Mouse (Mus musculus) forebrain, embryonic 15.5 days (tissue): ENCODE data around the gene Myo3b. TPM values are rescaled to one million over a fixed set of nuclear protein-coding genes. Genes with fewer than 3 reads are reported as not detected.

Source experiments
- ATAC-seq: fragments of 200-750 bp; cut with Nextera tagmentation; replicated peaks from 2 replicates; pipeline ENCODE4 v1.8.0; 2017; ENCODE audit warnings: mild to moderate bottlenecking, moderate TSS enrichment, moderate library complexity
- H3K27ac ChIP-seq: fragments of 300-500 bp; sonication (generic); replicated peaks from 2 replicates; pipeline ENCODE4 v1.5.1; 2015; ENCODE audit warnings: mild to moderate bottlenecking, inconsistent platforms
- H3K27me3 ChIP-seq: fragments of 300-500 bp; sonication (generic); 2 replicates; pipeline ENCODE4 v1.6.1; 2015; ENCODE audit warnings: inconsistent platforms
- H3K36me3 ChIP-seq: fragments of 300-500 bp; sonication (generic); 2 replicates; pipeline ENCODE4 v1.6.1; 2015; ENCODE audit warnings: mild to moderate bottlenecking, inconsistent platforms
- H3K4me1 ChIP-seq: fragments of 300-500 bp; sonication (generic); 2 replicates; pipeline ENCODE4 v1.6.1; 2015; ENCODE audit warnings: inconsistent platforms
- H3K4me2 ChIP-seq: fragments of 300-500 bp; sonication (generic); replicated peaks from 2 replicates; pipeline ENCODE4 v1.6.1; 2015; ENCODE audit warnings: mild to moderate bottlenecking, inconsistent platforms
- H3K4me3 ChIP-seq: fragments of 300-500 bp; sonication (generic); 2 replicates; pipeline ENCODE4 v1.5.1; 2015; ENCODE audit warnings: mild to moderate bottlenecking, inconsistent platforms
- H3K9ac ChIP-seq: fragments of 300-500 bp; sonication (generic); replicated peaks from 2 replicates; pipeline ENCODE4 v1.6.1; 2015; ENCODE audit warnings: mild to moderate bottlenecking, inconsistent platforms
- H3K9me3 ChIP-seq: fragments of 300-500 bp; sonication (generic); 2 replicates; pipeline ENCODE4 v1.6.1; 2016; ENCODE audit warnings: inconsistent platforms
- WGBS: fragments of 180-500 bp; shearing (Covaris S2); methylation state at CpG from one replicate; pipeline ENCODE4 v1.1.7; 2015; ENCODE audit warnings: mixed read lengths; 5-methylcytosine and 5-hydroxymethylcytosine counted together
- polyA plus RNA-seq: library from polyadenylated mRNA; unstranded; fragments of >200 nt; fragmentation: Nextera tagmentation; extraction: Ambion mirVana; gene quantifications from 2 replicates; pipeline ENCODE4 v1.2.1, GENCODE M21; 2015

Gene Myo3b
- polyA plus RNA-seq, 1 experiment from 2014 or later = 0.24 TPM

GRCm38 (mm10) chr2:70066338-70067022 is 27.6 kb downstream of the Myo3b start:
- Histone ChIP-seq H3K27ac (no peak overlapping the region), H3K4me3 (no peak overlapping the region), H3K9ac (no peak overlapping the region), H3K27me3 (no peaks in the 10 kb centered on the region), H3K4me2 (no peak overlapping the region), H3K9me3 (no peaks in the 10 kb centered on the region), H3K4me1 (0 out of 2 replicates have a peak, but pooled peaks cover 5% of the 10 kb centered on the region), H3K36me3 (no peaks in the 10 kb centered on the region)
- no peak for ATAC-seq
- WGBS = 37% methylated on average over 6 of the region's 6 CpGs

GRCm38 (mm10) chr2:70069861-70070260 is 30.9 kb downstream of the Myo3b start:
- no peak overlapping the region for H3K4me2 ChIP-seq
- no peaks in the 10 kb centered on the region for H3K27me3 ChIP-seq
- 90% methylated on average over 5 of the region's 5 CpGs for WGBS

GRCm38 (mm10) chr2:70083444-70084020 is 44.6 kb downstream of the Myo3b start:
- Histone ChIP-seq H3K36me3 (no peaks in the 10 kb centered on the region), H3K4me2 (no peak overlapping the region), H3K9me3 (no peaks in the 10 kb centered on the region), H3K27ac (no peak overlapping the region), H3K9ac (no peak overlapping the region), H3K4me3 (no peak overlapping the region), H3K27me3 (no peaks in the 10 kb centered on the region), H3K4me1 (no peaks in the 10 kb centered on the region)
- ATAC-seq = no peak
- 87% methylated on average over 17 of the region's 17 CpGs for WGBS

More at GRCm38 (mm10) chr2:70069861-70070260, 30.9 kb downstream of the Myo3b start:
- H3K4me1 ChIP-seq = 0 out of 2 replicates have a peak, but pooled peaks cover 5% of the 10 kb centered on the region
- ATAC-seq = no peak
- no peak overlapping the region for H3K9ac ChIP-seq
- no peak overlapping the region for H3K27ac ChIP-seq
- H3K9me3 ChIP-seq = no peaks in the 10 kb centered on the region
- no peak overlapping the region for H3K4me3 ChIP-seq
- no peaks in the 10 kb centered on the region for H3K36me3 ChIP-seq

GRCm38 (mm10) chr2:70091261-70091660 is 52.3 kb downstream of the Myo3b start:
- no peaks in the 10 kb centered on the region for H3K36me3 ChIP-seq
- H3K27me3 ChIP-seq = no peaks in the 10 kb centered on the region
- ATAC-seq = no peak
- H3K9ac ChIP-seq = no peak overlapping the region
- H3K27ac ChIP-seq = no peak overlapping the region
- H3K4me3 ChIP-seq = no peak overlapping the region
- 74% methylated on average over 2 of the region's 2 CpGs for WGBS
- no peaks in the 10 kb centered on the region for H3K4me1 ChIP-seq
- H3K9me3 ChIP-seq = no peaks in the 10 kb centered on the region
- no peak overlapping the region for H3K4me2 ChIP-seq

- Histone ChIP-seq H3K4me1 (no peaks in the 10 kb centered on the region), H3K27me3 (no peaks in the 10 kb centered on the region), H3K4me3 (no peak overlapping the region), H3K36me3 (no peaks in the 10 kb centered on the region), H3K4me2 (no peak overlapping the region), H3K27ac (no peak overlapping the region), H3K9me3 (no peaks in the 10 kb centered on the region), H3K9ac (no peak overlapping the region)
- WGBS = 67% methylated on average over 10 of the region's 10 CpGs
- ATAC-seq = no peak
Observed at GRCm38 (mm10) chr2:70091801-70092522, 53.0 kb downstream of the Myo3b start.

GRCm38 (mm10) chr2:70092665-70093064 is 53.7 kb downstream of the Myo3b start:
- H3K4me3 ChIP-seq = no peak overlapping the region
- no peaks in the 10 kb centered on the region for H3K4me1 ChIP-seq
- H3K9me3 ChIP-seq = no peaks in the 10 kb centered on the region
- H3K9ac ChIP-seq = no peak overlapping the region
- no peaks in the 10 kb centered on the region for H3K36me3 ChIP-seq
- H3K27me3 ChIP-seq = no peaks in the 10 kb centered on the region
- no peak overlapping the region for H3K27ac ChIP-seq
- ATAC-seq = no peak
- WGBS = 21% methylated on average over 3 of the region's 3 CpGs
- no peak overlapping the region for H3K4me2 ChIP-seq

- Histone ChIP-seq H3K4me3 (no peak overlapping the region), H3K4me2 (no peak overlapping the region), H3K27ac (no peak overlapping the region), H3K27me3 (no peaks in the 10 kb centered on the region), H3K36me3 (no peaks in the 10 kb centered on the region), H3K4me1 (no peaks in the 10 kb centered on the region), H3K9me3 (no peaks in the 10 kb centered on the region), H3K9ac (no peak overlapping the region)
- WGBS = 83% methylated on average over 5 of the region's 5 CpGs
- no peak for ATAC-seq
Observed at GRCm38 (mm10) chr2:70094446-70094845, 55.5 kb downstream of the Myo3b start.

- H3K9ac ChIP-seq = no peak overlapping the region
- no peaks in the 10 kb centered on the region for H3K4me1 ChIP-seq
- no peaks in the 10 kb centered on the region for H3K36me3 ChIP-seq
- ATAC-seq = peak; percentile 76; the same call in 1 of the 2 replicates
- H3K4me2 ChIP-seq = no peak overlapping the region
- no peaks in the 10 kb centered on the region for H3K9me3 ChIP-seq
- H3K27ac ChIP-seq = peak overlapping the region; percentile 56; the same call in 1 of the 2 replicates
- no peaks in the 10 kb centered on the region for H3K27me3 ChIP-seq
- no peak overlapping the region for H3K4me3 ChIP-seq
- WGBS = 69% methylated on average over 15 of the region's 15 CpGs
Observed at GRCm38 (mm10) chr2:70097229-70098095, 58.5 kb downstream of the Myo3b start.

- H3K4me1 ChIP-seq = no peaks in the 10 kb centered on the region
- no peak for ATAC-seq
- H3K4me3 ChIP-seq = no peak overlapping the region
- no peaks in the 10 kb centered on the region for H3K9me3 ChIP-seq
- H3K27ac ChIP-seq = no peak overlapping the region
- 63% methylated on average over 4 of the region's 4 CpGs for WGBS
- H3K9ac ChIP-seq = no peak overlapping the region
- H3K4me2 ChIP-seq = no peak overlapping the region
- no peaks in the 10 kb centered on the region for H3K27me3 ChIP-seq
- no peaks in the 10 kb centered on the region for H3K36me3 ChIP-seq
Observed at GRCm38 (mm10) chr2:70099459-70099858, 60.5 kb downstream of the Myo3b start.

- Histone ChIP-seq H3K9me3 (no peaks in the 10 kb centered on the region), H3K4me3 (no peak overlapping the region), H3K4me1 (peaks cover 5% of the 10 kb centered on the region), H3K36me3 (no peaks in the 10 kb centered on the region), H3K9ac (no peak overlapping the region), H3K27me3 (no peaks in the 10 kb centered on the region), H3K4me2 (no peak overlapping the region), H3K27ac (peak overlapping the region; percentile 34; the same call in 1 of the 2 replicates)
- WGBS = 34% methylated on average over 14 of the region's 14 CpGs
- no peak for ATAC-seq
Observed at GRCm38 (mm10) chr2:70105286-70106030, 66.5 kb downstream of the Myo3b start.

- WGBS = 71% methylated on average over 7 of the region's 7 CpGs
Observed at GRCm38 (mm10) chr2:70109010-70109409, 70.1 kb downstream of the Myo3b start.

More at GRCm38 (mm10) chr2:70109010-70109409, 70.1 kb downstream of the Myo3b start:
- H3K4me2 ChIP-seq = no peak overlapping the region
- no peak for ATAC-seq
- H3K27me3 ChIP-seq = no peaks in the 10 kb centered on the region
- no peak overlapping the region for H3K9ac ChIP-seq
- H3K27ac ChIP-seq = no peak overlapping the region
- H3K9me3 ChIP-seq = no peaks in the 10 kb centered on the region
- H3K36me3 ChIP-seq = no peaks in the 10 kb centered on the region
- no peak overlapping the region for H3K4me3 ChIP-seq
- H3K4me1 ChIP-seq = peaks cover 17% of the 10 kb centered on the region
